Mouse (Mus musculus) heart, postnatal 14 days (tissue): ENCODE data around the gene Dusp13. TPM values are rescaled to one million over a fixed set of nuclear protein-coding genes. Genes with fewer than 3 reads are reported as not detected.

ENCODE experiments used
- DNase-seq, 2 experiments: peaks; one replicate each; pipeline ENCODE4 v3.0.0; 2021 to 2022
- intact Hi-C: fragments of 180-260 bp; cut with DNase I; formaldehyde crosslinking; loops from one replicate; pipeline ENCODE4 v1.15.1; 2025
- long read RNA-seq, 2 experiments: library from polyadenylated mRNA; stranded (forward); transcript quantifications; one replicate each; pipeline ENCODE4 v2.0.0; 2021
- total RNA-seq, 2 experiments: library from RNA; stranded (reverse); gene quantifications; 2 replicates each; pipeline ENCODE4 v1.2.3; 2021

The Dusp13 gene
- under 1 TPM in 1 of 2 experiments, not detected in 1; 0.36 TPM for total RNA-seq
- long read RNA-seq, experiment 1, partial matches to known transcripts: 1 of 1 reads
- long read RNA-seq, experiment 1, other reads (novel, unspliced or antisense): 0 of 1 reads
- long read RNA-seq, experiment 2: 0 reads

- DNase-seq: peak; percentile 64 to 67
- intact Hi-C loops: loop anchor here (5.0 kb wide), 2 partner anchors 81 to 96 kb away; partner anchors contain the start of gene Comtd1
Observed at GRCm38 (mm10) chr14:21750881-21751542, at the start of gene Dusp13. Gene Dusp13 (minus strand): TSS chr14:21751181.

- DNase-seq: no peak
- intact Hi-C loops: no loop called here
Observed at GRCm38 (mm10) chr14:21800641-21801040, 49.7 kb upstream of the Dusp13 start.

- intact Hi-C loops: no loop called here
- no peak for DNase-seq
Observed at GRCm38 (mm10) chr14:21792250-21792649, 41.3 kb upstream of the Dusp13 start.

- intact Hi-C loops: no loop called here
Observed at GRCm38 (mm10) chr14:21791722-21792121, 40.7 kb upstream of the Dusp13 start.

GRCm38 (mm10) chr14:21790585-21791251 is 39.7 kb upstream of the Dusp13 start:
- no peak for DNase-seq
- intact Hi-C loops: no loop called here

More at GRCm38 (mm10) chr14:21791722-21792121, 40.7 kb upstream of the Dusp13 start:
- no peak for DNase-seq

- no peak for DNase-seq
- intact Hi-C loops: no loop called here
Observed at GRCm38 (mm10) chr14:21788121-21788520, 37.1 kb upstream of the Dusp13 start.

GRCm38 (mm10) chr14:21787374-21787773 is 36.4 kb upstream of the Dusp13 start:
- intact Hi-C loops: no loop called here

GRCm38 (mm10) chr14:21786500-21786899 is 35.5 kb upstream of the Dusp13 start:
- intact Hi-C loops: no loop called here
- DNase-seq: no peak

More at GRCm38 (mm10) chr14:21787374-21787773, 36.4 kb upstream of the Dusp13 start:
- DNase-seq: no peak

GRCm38 (mm10) chr14:21776201-21776600 is 25.2 kb upstream of the Dusp13 start:
- DNase-seq: no peak
- intact Hi-C loops: no loop called here

GRCm38 (mm10) chr14:21773946-21774345 is 23.0 kb upstream of the Dusp13 start:
- DNase-seq: no peak
- intact Hi-C loops: no loop called here

- peak; percentile 31 to 37 for DNase-seq
- intact Hi-C loops: no loop called here
Observed at GRCm38 (mm10) chr14:21772506-21773281, 21.7 kb upstream of the Dusp13 start.

- DNase-seq: no peak
- intact Hi-C loops: no loop called here
Observed at GRCm38 (mm10) chr14:21766398-21766958, 15.5 kb upstream of the Dusp13 start.

GRCm38 (mm10) chr14:21765754-21766397 is 14.9 kb upstream of the Dusp13 start:
- no peak for DNase-seq
- intact Hi-C loops: no loop called here

GRCm38 (mm10) chr14:21764646-21765045 is 13.7 kb upstream of the Dusp13 start:
- no peak for DNase-seq
- intact Hi-C loops: no loop called here

GRCm38 (mm10) chr14:21763736-21764135 is 12.8 kb upstream of the Dusp13 start:
- no peak for DNase-seq
- intact Hi-C loops: no loop called here

- intact Hi-C loops: no loop called here
Observed at GRCm38 (mm10) chr14:21761560-21761959, 10.6 kb upstream of the Dusp13 start.

GRCm38 (mm10) chr14:21753367-21753766 is 2.4 kb upstream of the Dusp13 start:
- intact Hi-C loops: loop anchor here (5.0 kb wide), 2 partner anchors 79 to 94 kb away; partner anchors contain the start of gene Comtd1
- no peak for DNase-seq

More at GRCm38 (mm10) chr14:21761560-21761959, 10.6 kb upstream of the Dusp13 start:
- DNase-seq: no peak

GRCm38 (mm10) chr14:21752411-21752810 is 1.4 kb upstream of the Dusp13 start:
- no peak for DNase-seq
- intact Hi-C loops: loop anchor here (5.0 kb wide), 2 partner anchors 80 to 95 kb away; partner anchors contain the start of gene Comtd1

GRCm38 (mm10) chr14:21750008-21750880 is 737 bp downstream of the Dusp13 start, which contains the start of gene Samd8:
Gene Samd8 (plus strand): TSS chr14:21750531.
- DNase-seq: peak; percentile 87 to 90
- intact Hi-C loops: loop anchor here (5.0 kb wide), 2 partner anchors 82 to 97 kb away; partner anchors contain the start of gene Comtd1
